Mouse (Mus musculus): Measurements from ENCODE around the gene Cemip2. TPM values are rescaled to one million over a fixed set of nuclear protein-coding genes. Genes with fewer than 3 reads are reported as not detected.

Cemip2 gene
- polyA plus RNA-seq, 1 experiment from 2014 or later = 33.4 TPM

DNA sequence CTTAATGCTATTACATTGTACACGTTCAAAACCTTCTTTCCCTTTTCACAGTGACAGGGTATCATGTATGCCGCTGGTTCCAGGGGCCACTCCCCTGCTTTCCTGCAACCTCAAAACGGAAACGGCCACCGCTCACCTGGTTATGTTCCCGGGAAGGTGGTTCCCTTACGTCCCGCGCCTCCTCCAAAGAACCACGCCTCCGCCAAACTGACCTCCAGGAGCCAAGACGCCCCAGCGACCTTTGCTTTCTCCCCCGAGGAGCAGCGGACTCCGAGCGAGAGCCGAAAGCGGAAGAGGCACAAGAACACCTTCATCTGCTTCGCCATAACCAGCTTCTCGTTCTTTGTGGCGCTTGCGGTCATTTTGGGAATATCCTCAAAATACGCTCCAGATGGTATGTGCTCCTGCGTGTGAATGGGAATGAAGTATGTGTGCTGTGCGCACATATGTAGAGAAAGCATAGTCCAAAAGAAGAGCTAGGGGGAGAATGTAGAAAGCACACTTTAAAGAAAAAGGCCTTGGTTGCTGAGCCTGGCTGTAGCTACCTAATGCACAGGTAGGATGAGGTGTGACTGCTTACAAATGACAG is 14.5 kb downstream of the Cemip2 start:
- Histone ChIP-seq H3K36me3 (peaks cover 44% of the 10 kb centered on the region), H3K4me2 (no peak overlapping the region), H3K9me3 (no peaks in the 10 kb centered on the region), H3K27ac (no peak overlapping the region), H3K9ac (no peak overlapping the region), H3K4me1 (peaks cover 14% of the 10 kb centered on the region), H3K4me3 (no peak overlapping the region), H3K27me3 (no peaks in the 10 kb centered on the region)
- WGBS = 89% methylated on average over 26 of the region's 26 CpGs
- no peak for ATAC-seq (ENCODE audit: insufficient number of reproducible peaks, insufficient read depth, low FRiP score, low TSS enrichment, low read depth)

GRCm38 (mm10) chr19:21794569-21794968 is 16.4 kb downstream of the Cemip2 start:
- H3K27ac ChIP-seq = no peak overlapping the region
- peaks cover 17% of the 10 kb centered on the region for H3K4me1 ChIP-seq
- H3K9me3 ChIP-seq = no peaks in the 10 kb centered on the region
- H3K4me3 ChIP-seq = no peak overlapping the region
- no peak for ATAC-seq (ENCODE audit: insufficient number of reproducible peaks, insufficient read depth, low FRiP score, low TSS enrichment, low read depth)
- no peak overlapping the region for H3K9ac ChIP-seq
- 86% methylated on average over 3 of the region's 3 CpGs for WGBS
- H3K36me3 ChIP-seq = peaks cover 60% of the 10 kb centered on the region
- H3K4me2 ChIP-seq = no peak overlapping the region
- no peaks in the 10 kb centered on the region for H3K27me3 ChIP-seq

GRCm38 (mm10) chr19:21796333-21796732 is 18.2 kb downstream of the Cemip2 start:
- 87% methylated on average over 5 of the region's 5 CpGs for WGBS
- Histone ChIP-seq H3K4me1 (peaks cover 19% of the 10 kb centered on the region), H3K27me3 (no peaks in the 10 kb centered on the region), H3K4me3 (no peak overlapping the region), H3K9ac (no peak overlapping the region), H3K27ac (no peak overlapping the region), H3K9me3 (no peaks in the 10 kb centered on the region), H3K4me2 (no peak overlapping the region), H3K36me3 (peaks cover 67% of the 10 kb centered on the region)
- no peak for ATAC-seq (ENCODE audit: insufficient number of reproducible peaks, insufficient read depth, low FRiP score, low TSS enrichment, low read depth)

DNA sequence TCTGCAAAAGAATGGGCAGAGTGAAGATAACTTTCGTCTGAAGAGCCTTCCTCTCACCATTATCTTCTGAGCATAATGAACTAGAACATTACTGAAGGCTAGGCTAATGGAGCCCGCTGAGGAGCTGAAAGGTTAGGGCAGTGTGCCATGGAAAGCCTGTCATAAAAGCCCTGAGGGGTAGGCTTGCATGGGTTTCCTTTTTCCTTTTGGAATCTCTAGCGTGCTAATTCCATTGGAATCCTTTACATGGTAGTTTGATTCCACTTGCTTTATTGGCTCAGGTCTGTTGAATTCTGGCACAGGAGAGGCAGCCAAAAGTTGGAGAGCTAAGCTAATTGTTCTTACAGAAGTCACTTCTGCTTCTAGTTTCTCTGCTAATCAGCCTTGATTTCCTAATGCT is 20.6 kb downstream of the Cemip2 start:
- 46% methylated on average over 3 of the region's 3 CpGs for WGBS
- peaks cover 19% of the 10 kb centered on the region for H3K4me1 ChIP-seq
- no peak for ATAC-seq (ENCODE audit: insufficient number of reproducible peaks, insufficient read depth, low FRiP score, low TSS enrichment, low read depth)
- H3K9ac ChIP-seq = no peak overlapping the region
- no peaks in the 10 kb centered on the region for H3K9me3 ChIP-seq
- peak overlapping the region; percentile 33; the same call in 1 of the 2 replicates for H3K27ac ChIP-seq
- H3K36me3 ChIP-seq = peaks cover 76% of the 10 kb centered on the region
- H3K4me3 ChIP-seq = no peak overlapping the region
- no peak overlapping the region for H3K4me2 ChIP-seq
- H3K27me3 ChIP-seq = no peaks in the 10 kb centered on the region

- peaks cover 77% of the 10 kb centered on the region for H3K36me3 ChIP-seq
- ATAC-seq (ENCODE audit: insufficient number of reproducible peaks, insufficient read depth, low FRiP score, low TSS enrichment, low read depth) = no peak
- H3K27ac ChIP-seq = peak overlapping the region; percentile 71
- no peak overlapping the region for H3K4me2 ChIP-seq
- no peak overlapping the region for H3K9ac ChIP-seq
- no peak overlapping the region for H3K4me3 ChIP-seq
- WGBS = 60% methylated on average over 13 of the region's 13 CpGs
- H3K9me3 ChIP-seq = no peaks in the 10 kb centered on the region
- peaks cover 19% of the 10 kb centered on the region for H3K4me1 ChIP-seq
- H3K27me3 ChIP-seq = no peaks in the 10 kb centered on the region
These were observed 21.6 kb downstream of the Cemip2 start for GRCm38 (mm10) chr19:21799410-21800373.

DNA sequence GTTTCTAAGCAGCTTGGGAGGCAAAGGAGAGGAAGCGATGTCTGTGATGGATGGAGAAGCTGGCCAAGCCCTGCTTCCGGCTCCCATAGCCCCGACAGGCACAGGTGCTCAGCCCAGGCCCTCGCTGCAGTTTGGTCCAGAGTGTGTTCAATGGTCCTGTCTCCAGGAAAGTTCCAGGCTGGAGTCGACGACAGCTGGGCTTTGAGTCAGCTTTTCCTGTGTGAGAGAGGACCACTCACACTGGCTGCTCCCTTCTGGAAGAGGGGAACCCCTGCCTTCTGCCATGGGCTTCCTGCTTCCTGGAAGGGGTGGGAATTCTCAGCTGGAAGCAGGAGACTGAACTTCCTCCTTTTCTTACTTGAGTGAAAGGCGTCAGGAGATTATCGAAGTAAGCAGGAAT is 26.3 kb downstream of the Cemip2 start:
- no peak overlapping the region for H3K27ac ChIP-seq
- H3K4me3 ChIP-seq = no peak overlapping the region
- WGBS = 92% methylated on average over 8 of the region's 8 CpGs
- no peaks in the 10 kb centered on the region for H3K9me3 ChIP-seq
- H3K27me3 ChIP-seq = no peaks in the 10 kb centered on the region
- H3K4me2 ChIP-seq = no peak overlapping the region
- H3K9ac ChIP-seq = no peak overlapping the region
- H3K36me3 ChIP-seq = peaks cover 82% of the 10 kb centered on the region
- ATAC-seq (ENCODE audit: insufficient number of reproducible peaks, insufficient read depth, low FRiP score, low TSS enrichment, low read depth) = no peak
- peaks cover 6% of the 10 kb centered on the region for H3K4me1 ChIP-seq

GRCm38 (mm10) chr19:21805305-21805704 is 27.2 kb downstream of the Cemip2 start:
- Histone ChIP-seq H3K4me1 (no peaks in the 10 kb centered on the region), H3K9ac (no peak overlapping the region), H3K27me3 (no peaks in the 10 kb centered on the region), H3K9me3 (no peaks in the 10 kb centered on the region), H3K36me3 (peaks cover 83% of the 10 kb centered on the region), H3K4me2 (no peak overlapping the region), H3K4me3 (no peak overlapping the region), H3K27ac (no peak overlapping the region)
- WGBS = 82% methylated on average over 3 of the region's 3 CpGs
- ATAC-seq (ENCODE audit: insufficient number of reproducible peaks, insufficient read depth, low FRiP score, low TSS enrichment, low read depth) = no peak

GRCm38 (mm10) chr19:21810135-21810534 is 32.0 kb downstream of the Cemip2 start:
- Histone ChIP-seq H3K4me3 (no peak overlapping the region), H3K4me2 (no peak overlapping the region), H3K27me3 (no peaks in the 10 kb centered on the region), H3K4me1 (peaks cover 8% of the 10 kb centered on the region), H3K9me3 (no peaks in the 10 kb centered on the region), H3K36me3 (peaks cover 80% of the 10 kb centered on the region), H3K9ac (no peak overlapping the region), H3K27ac (no peak overlapping the region)
- 76% methylated on average over 5 of the region's 5 CpGs for WGBS
- no peak for ATAC-seq (ENCODE audit: insufficient number of reproducible peaks, insufficient read depth, low FRiP score, low TSS enrichment, low read depth)

DNA sequence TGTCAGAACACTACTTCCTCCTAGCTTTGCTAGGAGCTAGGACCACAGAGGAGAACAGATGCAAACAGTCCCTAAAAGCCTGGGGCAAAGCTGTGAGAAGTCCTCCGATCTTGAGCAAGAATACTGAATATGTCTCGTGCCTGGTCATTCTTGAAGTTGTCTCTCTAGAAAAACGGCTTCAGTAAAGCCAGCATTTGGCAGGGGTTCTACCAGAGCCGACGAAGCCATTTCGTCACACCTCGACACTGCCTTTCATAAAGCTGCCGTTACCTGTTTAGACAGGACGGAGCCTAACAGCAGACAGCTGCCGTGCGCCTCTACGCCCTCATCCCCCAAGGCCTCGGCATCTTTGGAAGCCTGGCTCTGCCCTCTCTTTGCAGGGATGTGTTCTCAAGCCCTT is 35.4 kb downstream of the Cemip2 start:
- ATAC-seq (ENCODE audit: insufficient number of reproducible peaks, insufficient read depth, low FRiP score, low TSS enrichment, low read depth) = no peak
- peaks cover 16% of the 10 kb centered on the region for H3K4me1 ChIP-seq
- no peaks in the 10 kb centered on the region for H3K9me3 ChIP-seq
- H3K4me2 ChIP-seq = no peak overlapping the region
- no peak overlapping the region for H3K27ac ChIP-seq
- peaks cover 71% of the 10 kb centered on the region for H3K36me3 ChIP-seq
- no peak overlapping the region for H3K4me3 ChIP-seq
- H3K27me3 ChIP-seq = no peaks in the 10 kb centered on the region
- H3K9ac ChIP-seq = no peak overlapping the region
- 72% methylated on average over 13 of the region's 13 CpGs for WGBS

DNA sequence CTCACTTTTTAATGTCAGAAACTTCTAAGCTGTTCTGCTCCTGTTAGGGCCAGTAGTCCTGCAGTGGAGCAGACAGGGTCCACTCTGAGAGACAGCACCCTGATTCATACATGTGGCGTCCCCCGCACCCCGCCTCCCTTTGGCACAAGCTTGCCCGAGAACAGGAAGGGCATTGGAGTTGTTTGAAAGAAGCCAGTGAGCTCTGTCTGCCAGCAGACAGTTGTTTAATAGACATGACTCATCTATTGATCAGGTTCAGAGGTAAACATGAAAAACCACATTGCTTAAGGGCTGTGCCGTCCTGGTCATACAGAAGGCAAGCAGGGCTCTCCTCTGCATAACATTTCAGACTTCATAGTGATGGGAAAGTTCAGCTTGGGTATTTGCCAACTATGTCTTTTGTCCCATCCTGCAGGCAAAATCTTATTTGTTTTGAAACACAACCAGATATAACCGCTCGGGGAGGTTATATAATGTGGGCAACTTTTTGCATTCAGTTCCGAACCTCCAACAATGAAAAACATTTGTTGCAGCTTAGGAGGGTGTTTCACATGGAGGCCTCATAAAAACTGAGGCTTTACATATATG is 36.4 kb downstream of the Cemip2 start:
- H3K9ac ChIP-seq = no peak overlapping the region
- WGBS = 61% methylated on average over 8 of the region's 8 CpGs
- peaks cover 16% of the 10 kb centered on the region for H3K4me1 ChIP-seq
- H3K27ac ChIP-seq = no peak overlapping the region
- no peak overlapping the region for H3K4me2 ChIP-seq
- no peaks in the 10 kb centered on the region for H3K9me3 ChIP-seq
- H3K4me3 ChIP-seq = no peak overlapping the region
- no peaks in the 10 kb centered on the region for H3K27me3 ChIP-seq
- peaks cover 69% of the 10 kb centered on the region for H3K36me3 ChIP-seq
- no peak for ATAC-seq (ENCODE audit: insufficient number of reproducible peaks, insufficient read depth, low FRiP score, low TSS enrichment, low read depth)

GRCm38 (mm10) chr19:21816260-21816659 is 38.1 kb downstream of the Cemip2 start:
- Histone ChIP-seq H3K4me3 (no peak overlapping the region), H3K9ac (no peak overlapping the region), H3K36me3 (peaks cover 71% of the 10 kb centered on the region), H3K27me3 (no peaks in the 10 kb centered on the region), H3K27ac (no peak overlapping the region), H3K9me3 (no peaks in the 10 kb centered on the region), H3K4me2 (no peak overlapping the region), H3K4me1 (peaks cover 16% of the 10 kb centered on the region)
- ATAC-seq (ENCODE audit: insufficient number of reproducible peaks, insufficient read depth, low FRiP score, low TSS enrichment, low read depth) = no peak
- 90% methylated on average over 4 of the region's 4 CpGs for WGBS
